Mouse (Mus musculus): ENCODE measurements around the gene Rasgef1b. TPM values are rescaled to one million over a fixed set of nuclear protein-coding genes. Genes with fewer than 3 reads are reported as not detected.
A peak's percentile ranks its signal among the peaks of the same experiment; 100 is the strongest.

Gene Rasgef1b
- polyA plus RNA-seq, 1 experiment from 2014 or later: 66.1 TPM

- no peaks in the 10 kb centered on the region for H3K27me3 ChIP-seq
- H3K36me3 ChIP-seq: no peaks in the 10 kb centered on the region
- ATAC-seq (ENCODE audit: low read depth): no peak
- no peak overlapping the region for H3K9ac ChIP-seq
- 56% methylated on average over 6 of the region's 6 CpGs for WGBS
- H3K4me2 ChIP-seq: peak overlapping the region; percentile 39; the same call in 1 of the 2 replicates
- H3K4me1 ChIP-seq (replicated peaks): peaks cover 26% of the 10 kb centered on the region
- H3K4me3 ChIP-seq: no peak overlapping the region
- no peaks in the 10 kb centered on the region for H3K9me3 ChIP-seq
- peak overlapping the region; percentile 76 for H3K27ac ChIP-seq (replicated peaks)
Measured at GRCm38 (mm10) chr5:99480078-99481031, 248.5 kb downstream of the Rasgef1b start.

GRCm38 (mm10) chr5:99479263-99480077 is 249.4 kb downstream of the Rasgef1b start:
- Histone ChIP-seq H3K4me2 (peak overlapping the region; percentile 39), H3K4me3 (no peak overlapping the region), H3K36me3 (no peaks in the 10 kb centered on the region), H3K4me1 (replicated peaks) (peaks cover 33% of the 10 kb centered on the region), H3K9me3 (no peaks in the 10 kb centered on the region), H3K27me3 (no peaks in the 10 kb centered on the region), H3K9ac (peak overlapping the region; percentile 27; the same call in 1 of the 2 replicates), H3K27ac (replicated peaks) (peak overlapping the region; percentile 76)
- 2% methylated on average over 20 of the region's 20 CpGs for WGBS
- ATAC-seq (ENCODE audit: low read depth): peak; percentile 83

DNA sequence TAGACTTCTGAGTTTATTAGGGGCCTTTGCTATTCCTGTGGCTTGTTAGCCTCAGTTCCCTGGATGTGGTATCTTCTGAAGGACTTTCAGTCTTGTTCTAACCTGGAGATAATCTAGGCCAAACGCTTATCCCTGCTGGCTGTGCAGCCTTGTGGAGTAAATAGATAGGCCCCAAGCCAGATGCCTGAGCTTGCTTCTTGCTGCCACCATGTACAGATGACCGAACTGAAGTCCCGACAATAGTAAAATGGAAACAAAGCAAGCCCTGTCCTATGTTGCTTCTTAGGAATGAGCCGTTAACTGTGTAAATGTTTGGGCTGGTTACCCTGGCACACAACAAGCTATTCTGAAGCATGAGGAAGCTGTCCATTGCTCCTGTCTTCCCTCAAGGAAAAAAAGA is 250.1 kb downstream of the Rasgef1b start:
- Histone ChIP-seq H3K4me3 (no peak overlapping the region), H3K36me3 (no peaks in the 10 kb centered on the region), H3K9me3 (no peaks in the 10 kb centered on the region), H3K4me2 (no peak overlapping the region), H3K4me1 (replicated peaks) (peaks cover 34% of the 10 kb centered on the region), H3K9ac (no peak overlapping the region), H3K27me3 (no peaks in the 10 kb centered on the region), H3K27ac (replicated peaks) (peak overlapping the region; percentile 76)
- 24% methylated on average over 4 of the region's 4 CpGs for WGBS
- no peak for ATAC-seq (ENCODE audit: low read depth)

GRCm38 (mm10) chr5:99477420-99477815 is 251.4 kb downstream of the Rasgef1b start:
- 94% methylated on average over 9 of the region's 9 CpGs for WGBS
- ATAC-seq (ENCODE audit: low read depth): no peak
- H3K4me1 ChIP-seq (replicated peaks): peaks cover 37% of the 10 kb centered on the region

GRCm38 (mm10) chr5:99476640-99477419 is 252.0 kb downstream of the Rasgef1b start:
- H3K36me3 ChIP-seq: no peaks in the 10 kb centered on the region
- H3K9ac ChIP-seq: no peak overlapping the region
- no peak overlapping the region for H3K4me2 ChIP-seq
- H3K4me3 ChIP-seq: no peak overlapping the region
- H3K27me3 ChIP-seq: no peaks in the 10 kb centered on the region
- H3K4me1 ChIP-seq (replicated peaks): peaks cover 37% of the 10 kb centered on the region
- no peak overlapping the region for H3K27ac ChIP-seq (replicated peaks)
- no peak for ATAC-seq (ENCODE audit: low read depth)
- no peaks in the 10 kb centered on the region for H3K9me3 ChIP-seq
- 88% methylated on average over 6 of the region's 6 CpGs for WGBS

More at GRCm38 (mm10) chr5:99477420-99477815, 251.4 kb downstream of the Rasgef1b start:
- Histone ChIP-seq H3K27me3 (no peaks in the 10 kb centered on the region), H3K4me3 (no peak overlapping the region), H3K9ac (no peak overlapping the region), H3K27ac (replicated peaks) (no peak overlapping the region), H3K36me3 (no peaks in the 10 kb centered on the region), H3K9me3 (no peaks in the 10 kb centered on the region), H3K4me2 (no peak overlapping the region)

DNA sequence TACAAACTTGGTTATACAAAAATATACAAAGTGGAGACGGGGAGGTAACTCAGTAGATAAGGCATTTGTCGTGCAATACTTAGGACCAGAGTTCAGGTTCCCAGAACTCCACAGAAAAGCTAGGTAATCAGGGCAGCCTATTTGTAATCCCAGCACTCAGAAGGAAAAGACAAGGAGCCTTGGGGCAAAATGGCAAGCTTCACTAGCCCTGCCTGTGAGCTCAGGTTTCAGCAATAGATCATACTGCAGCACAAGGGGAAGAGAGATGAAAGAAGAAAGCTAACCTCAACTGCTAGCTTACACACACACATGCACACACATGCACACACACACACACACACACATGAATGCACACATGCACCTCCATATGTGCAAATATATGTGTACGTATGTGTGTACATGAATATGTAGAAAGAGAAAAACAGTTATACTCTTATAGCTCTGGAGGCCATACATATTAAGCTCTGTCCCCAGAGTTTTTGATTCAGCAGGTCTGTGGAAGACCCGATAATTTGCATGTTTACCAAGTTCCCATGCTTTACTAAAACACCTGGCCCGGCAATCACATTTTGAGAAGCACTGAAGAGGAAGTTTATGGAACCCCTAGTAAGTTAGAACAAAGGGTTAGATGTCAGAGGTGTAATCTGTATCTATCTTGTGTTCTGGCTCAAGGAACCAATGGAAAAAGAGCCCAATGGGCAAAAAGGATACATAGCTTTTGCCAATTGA is 256.1 kb downstream of the Rasgef1b start:
- 73% methylated on average over 5 of the region's 5 CpGs for WGBS
- H3K36me3 ChIP-seq: no peaks in the 10 kb centered on the region
- no peak for ATAC-seq (ENCODE audit: low read depth)

DNA sequence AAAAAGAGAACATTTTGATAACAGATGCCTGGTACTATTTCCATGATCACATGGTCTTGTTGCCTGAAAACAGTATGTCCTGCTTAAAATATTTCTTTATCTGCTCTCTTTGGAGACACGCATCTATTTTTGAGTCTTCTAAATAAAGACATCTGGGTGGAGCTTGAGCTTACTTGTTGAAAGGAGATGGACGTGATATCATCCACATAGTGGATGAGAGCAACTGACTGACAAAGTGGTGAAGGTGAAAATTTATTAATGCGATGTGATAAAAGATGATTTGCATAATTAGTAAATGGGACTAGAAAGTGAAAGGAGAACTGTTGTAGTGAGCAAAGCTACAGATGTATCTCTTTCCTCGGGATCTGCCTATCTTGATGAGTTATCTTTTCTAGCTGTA is 257.1 kb downstream of the Rasgef1b start:
- no peaks in the 10 kb centered on the region for H3K27me3 ChIP-seq
- no peak overlapping the region for H3K9ac ChIP-seq
- WGBS: 78% methylated on average over 4 of the region's 4 CpGs
- ATAC-seq (ENCODE audit: low read depth): no peak
- peaks cover 27% of the 10 kb centered on the region for H3K4me1 ChIP-seq (replicated peaks)
- no peaks in the 10 kb centered on the region for H3K36me3 ChIP-seq
- no peaks in the 10 kb centered on the region for H3K9me3 ChIP-seq
- no peak overlapping the region for H3K4me3 ChIP-seq
- H3K27ac ChIP-seq (replicated peaks): no peak overlapping the region
- H3K4me2 ChIP-seq: no peak overlapping the region

More for the DNA sequence above, 256.1 kb downstream of the Rasgef1b start:
- H3K27ac ChIP-seq (replicated peaks): no peak overlapping the region
- H3K4me1 ChIP-seq (replicated peaks): peaks cover 27% of the 10 kb centered on the region
- H3K4me2 ChIP-seq: no peak overlapping the region
- no peaks in the 10 kb centered on the region for H3K9me3 ChIP-seq
- H3K9ac ChIP-seq: no peak overlapping the region
- H3K27me3 ChIP-seq: no peaks in the 10 kb centered on the region
- no peak overlapping the region for H3K4me3 ChIP-seq

GRCm38 (mm10) chr5:99470613-99471012 is 258.3 kb downstream of the Rasgef1b start:
- H3K4me3 ChIP-seq: no peak overlapping the region
- H3K9me3 ChIP-seq: no peaks in the 10 kb centered on the region
- H3K27ac ChIP-seq (replicated peaks): no peak overlapping the region
- no peak overlapping the region for H3K9ac ChIP-seq
- peaks cover 27% of the 10 kb centered on the region for H3K4me1 ChIP-seq (replicated peaks)
- H3K27me3 ChIP-seq: no peaks in the 10 kb centered on the region
- no peaks in the 10 kb centered on the region for H3K36me3 ChIP-seq
- no peak for ATAC-seq (ENCODE audit: low read depth)
- H3K4me2 ChIP-seq: no peak overlapping the region

GRCm38 (mm10) chr5:99459007-99459406 is 269.9 kb downstream of the Rasgef1b start:
- WGBS: 86% methylated on average over 6 of the region's 6 CpGs
- no peak for ATAC-seq (ENCODE audit: low read depth)
- no peaks in the 10 kb centered on the region for H3K4me1 ChIP-seq (replicated peaks)
- H3K27me3 ChIP-seq: no peaks in the 10 kb centered on the region
- H3K4me3 ChIP-seq: no peak overlapping the region
- H3K36me3 ChIP-seq: no peaks in the 10 kb centered on the region
- no peak overlapping the region for H3K27ac ChIP-seq (replicated peaks)
- H3K9me3 ChIP-seq: no peaks in the 10 kb centered on the region
- H3K4me2 ChIP-seq: no peak overlapping the region
- H3K9ac ChIP-seq: no peak overlapping the region

DNA sequence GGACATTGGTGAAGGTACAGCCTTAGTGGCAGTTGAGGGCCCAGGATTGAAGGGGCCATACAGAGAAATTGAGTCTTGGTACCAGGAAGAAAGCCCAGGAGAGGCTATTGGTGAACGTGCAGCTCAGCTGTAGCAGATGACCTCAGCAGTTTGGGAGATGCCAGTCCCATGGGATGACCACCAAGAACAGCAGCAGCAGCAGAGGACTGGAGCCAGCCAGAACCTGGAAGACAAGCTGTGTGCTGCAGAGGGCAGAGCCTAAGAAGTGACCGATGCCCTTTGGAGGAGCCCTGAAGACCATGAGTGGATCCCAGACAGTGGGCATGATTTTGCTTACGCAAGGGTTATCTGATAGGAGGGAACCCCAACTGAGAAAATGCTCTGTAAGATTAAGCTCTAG is 271.6 kb downstream of the Rasgef1b start:
- no peak overlapping the region for H3K4me3 ChIP-seq
- no peak for ATAC-seq (ENCODE audit: low read depth)
- no peak overlapping the region for H3K9ac ChIP-seq
- H3K4me1 ChIP-seq (replicated peaks): peaks cover 6% of the 10 kb centered on the region
- H3K36me3 ChIP-seq: no peaks in the 10 kb centered on the region
- H3K4me2 ChIP-seq: no peak overlapping the region
- 91% methylated on average over 3 of the region's 3 CpGs for WGBS
- no peaks in the 10 kb centered on the region for H3K27me3 ChIP-seq
- H3K9me3 ChIP-seq: no peaks in the 10 kb centered on the region
- no peak overlapping the region for H3K27ac ChIP-seq (replicated peaks)

DNA sequence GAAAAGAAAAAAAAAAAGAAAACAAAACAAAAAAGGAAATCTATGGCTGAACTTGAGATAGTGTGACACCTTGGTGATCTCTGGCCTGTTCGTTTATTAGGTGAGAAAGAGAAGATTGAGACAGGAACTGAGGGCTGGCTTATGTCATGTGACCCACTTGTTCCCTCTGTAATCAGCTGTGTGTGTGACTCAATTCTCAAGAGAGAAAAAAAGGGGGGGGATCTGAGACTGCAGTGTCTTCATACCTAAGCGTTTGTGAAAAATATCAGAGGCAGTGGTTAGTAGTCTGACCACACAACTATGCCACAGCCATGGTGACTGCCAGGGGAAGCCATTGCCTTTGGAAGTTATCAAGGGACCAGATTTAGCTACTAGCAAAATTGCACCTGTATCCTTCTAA is 276.9 kb downstream of the Rasgef1b start:
- H3K4me1 ChIP-seq (replicated peaks): peaks cover 14% of the 10 kb centered on the region
- no peak overlapping the region for H3K27ac ChIP-seq (replicated peaks)
- H3K4me3 ChIP-seq: no peak overlapping the region
- WGBS: 56% methylated on average over 2 of the region's 2 CpGs
- no peak overlapping the region for H3K4me2 ChIP-seq
- no peaks in the 10 kb centered on the region for H3K36me3 ChIP-seq
- no peak overlapping the region for H3K9ac ChIP-seq
- ATAC-seq (ENCODE audit: low read depth): no peak
- H3K9me3 ChIP-seq: no peaks in the 10 kb centered on the region
- no peaks in the 10 kb centered on the region for H3K27me3 ChIP-seq
